Mouse (Mus musculus) gastrocnemius, postnatal 4 days (tissue): ENCODE results near the gene Tesc. TPM values are rescaled to one million over a fixed set of nuclear protein-coding genes. Genes with fewer than 3 reads are reported as not detected.
A peak's percentile ranks its signal among the peaks of the same experiment; 100 is the strongest.

ENCODE experiments used
- DNase-seq, 2 experiments: peaks; one replicate each; pipeline ENCODE4 v3.0.0; 2021 to 2022; ENCODE audit warnings: low spot score in 2 of 2, mixed read lengths in 2 of 2
- long read RNA-seq, 2 experiments: library from polyadenylated mRNA; stranded (forward); transcript quantifications; one replicate each; pipeline ENCODE4 v2.0.0; 2021
- total RNA-seq, 2 experiments: library from RNA; stranded (reverse); gene quantifications; 2 replicates each; pipeline ENCODE4 v1.2.3; 2021

Gene Tesc
- under 1 TPM; 0.88 to 0.96 TPM for total RNA-seq
- long read RNA-seq, experiment 1, partial matches to known transcripts = 0 of 11 reads
- long read RNA-seq, experiment 1, other reads (novel, unspliced or antisense) = 9 of 11 reads
- long read RNA-seq, experiment 2, partial matches to known transcripts = 0 of 4 reads
- long read RNA-seq, experiment 2, other reads (novel, unspliced or antisense) = 4 of 4 reads

GRCm38 (mm10) chr5:118027698-118028190 lies at the start of gene Tesc:
Gene Tesc, plus strand, starts transcription at chr5:118027743.
- peak in 1 of 2 experiments; percentile 19 for DNase-seq

GRCm38 (mm10) chr5:117978159-117978697 lies 49.3 kb upstream of the Tesc start:
- DNase-seq = no peak

GRCm38 (mm10) chr5:117979082-117979481 lies 48.5 kb upstream of the Tesc start:
- DNase-seq = no peak

GRCm38 (mm10) chr5:117980921-117981320 lies 46.6 kb upstream of the Tesc start:
- no peak for DNase-seq

GRCm38 (mm10) chr5:117981943-117982342 lies 45.6 kb upstream of the Tesc start:
- DNase-seq = no peak

- no peak for DNase-seq
These were observed 41.2 kb upstream of the Tesc start for GRCm38 (mm10) chr5:117986327-117986726.

GRCm38 (mm10) chr5:117987891-117988290 lies 39.7 kb upstream of the Tesc start:
- DNase-seq = no peak

- DNase-seq = no peak
These were observed 39.2 kb upstream of the Tesc start for GRCm38 (mm10) chr5:117988367-117988766.

- DNase-seq = no peak
These were observed 37.8 kb upstream of the Tesc start for GRCm38 (mm10) chr5:117989773-117990172.

- no peak for DNase-seq
These were observed 36.6 kb upstream of the Tesc start for GRCm38 (mm10) chr5:117990957-117991356.

GRCm38 (mm10) chr5:117993550-117993949 lies 34.0 kb upstream of the Tesc start:
- no peak for DNase-seq

- DNase-seq = no peak
These were observed 32.1 kb upstream of the Tesc start for GRCm38 (mm10) chr5:117995372-117995901.

- DNase-seq = no peak
These were observed 31.6 kb upstream of the Tesc start for GRCm38 (mm10) chr5:117995911-117996310.

GRCm38 (mm10) chr5:117996581-117996980 lies 31.0 kb upstream of the Tesc start:
- DNase-seq = no peak

GRCm38 (mm10) chr5:117997434-117997970 lies 30.0 kb upstream of the Tesc start:
- DNase-seq = no peak

- no peak for DNase-seq
These were observed 28.5 kb upstream of the Tesc start for GRCm38 (mm10) chr5:117999061-117999460.

GRCm38 (mm10) chr5:117999584-117999983 lies 28.0 kb upstream of the Tesc start:
- DNase-seq = no peak

- peak; percentile 52 to 68 for DNase-seq
These were observed 25.5 kb upstream of the Tesc start for GRCm38 (mm10) chr5:118002059-118002458.

GRCm38 (mm10) chr5:118004619-118005018 lies 22.9 kb upstream of the Tesc start:
- peak in 1 of 2 experiments; percentile 51 for DNase-seq

GRCm38 (mm10) chr5:118005728-118006127 lies 21.8 kb upstream of the Tesc start:
- no peak for DNase-seq

GRCm38 (mm10) chr5:118008344-118008743 lies 19.2 kb upstream of the Tesc start:
- no peak for DNase-seq

- no peak for DNase-seq
These were observed 16.7 kb upstream of the Tesc start for GRCm38 (mm10) chr5:118010872-118011271.
